Mouse (Mus musculus): ENCODE data around the gene Etl4. TPM values are rescaled to one million over a fixed set of nuclear protein-coding genes. Genes with fewer than 3 reads are reported as not detected.

Gene Etl4
- total and polyA plus RNA-seq, 3 experiments = not detected

DNA sequence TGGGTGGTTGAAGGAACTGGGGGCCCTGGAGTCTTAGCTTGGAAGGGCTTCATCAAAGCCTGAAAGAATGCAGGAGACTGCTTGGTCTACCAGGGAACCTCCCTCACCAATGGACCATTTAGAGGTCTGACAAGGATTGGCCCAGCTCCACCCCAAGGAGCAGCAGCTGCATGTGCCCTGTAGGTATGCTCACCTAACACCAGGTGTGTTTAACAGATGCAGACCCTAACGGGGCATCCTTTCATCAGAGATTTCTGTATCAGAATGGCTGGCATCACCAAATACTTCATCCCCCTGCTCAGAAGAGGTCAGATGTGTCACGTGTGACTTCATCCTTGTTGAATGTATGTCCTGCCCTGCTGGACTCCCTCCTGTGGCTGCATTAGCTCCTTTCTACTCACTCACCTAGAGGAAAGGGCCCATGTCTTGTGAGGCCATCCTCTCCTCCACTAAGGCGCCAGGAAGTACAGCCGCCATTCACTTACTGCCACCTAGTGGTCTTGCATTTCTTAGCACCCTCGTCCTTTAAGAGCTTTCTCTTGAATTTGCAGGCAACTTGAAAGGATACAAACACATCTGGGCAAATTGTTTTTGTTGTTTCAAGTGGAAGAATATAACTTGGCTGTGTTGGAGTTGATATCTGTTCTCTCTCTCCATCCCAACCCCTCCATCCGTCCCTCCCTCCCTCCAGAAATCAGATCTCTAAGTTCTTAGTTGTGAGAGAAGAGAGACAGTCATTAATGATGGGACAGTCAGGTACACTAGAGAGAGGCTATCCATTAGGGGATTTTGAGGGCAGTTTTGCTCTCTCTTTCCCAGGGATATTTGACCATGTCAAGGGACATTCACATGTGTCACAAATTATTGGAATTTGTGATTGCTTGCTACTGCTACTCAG lies 870.2 kb downstream of the Etl4 start (continued):
- TF ChIP-seq CTCF (IDR thresholded peaks at IDR 0.05 in 2 of 3, conservative IDR thresholded peaks at IDR 0.05 in 1 of 3; ENCODE audit: control insufficient read depth in 1 of 3, insufficient read depth in 1 of 3, low read depth in 2 of 3, low read length in 3 of 3, poor library complexity in 1 of 3, severe bottlenecking in 1 of 3) (peak; percentile 60 to 71 (median 67)), MAX (IDR thresholded peaks at IDR 0.05; ENCODE audit: low read length) (no peak), POLR2AphosphoS5 (IDR thresholded peaks at IDR 0.05; ENCODE audit: borderline replicate concordance, low read depth, low read length) (no peak), NRF1 (IDR thresholded peaks at IDR 0.05; ENCODE audit: insufficient read depth, low read depth, low read length, poor library complexity, severe bottlenecking) (no peak), POLR2AphosphoS2 (IDR thresholded peaks at IDR 0.05; ENCODE audit: low read length) (no peak), ZNF384 (IDR thresholded peaks at IDR 0.05; ENCODE audit: low read depth, low read length) (no peak), RAD21 (IDR thresholded peaks at IDR 0.05; ENCODE audit: low read depth, low read length) (peak; percentile 62), USF2 (IDR thresholded peaks at IDR 0.05; ENCODE audit: borderline replicate concordance in 1 of 2, insufficient read depth in 1 of 2, low read depth in 1 of 2, low read length in 2 of 2) (no peak), MXI1 (IDR thresholded peaks at IDR 0.05; ENCODE audit: low read depth, low read length) (no peak), EP300 (IDR thresholded peaks at IDR 0.05; ENCODE audit: low read depth in 1 of 2, low read length in 2 of 2) (no peak)

DNA sequence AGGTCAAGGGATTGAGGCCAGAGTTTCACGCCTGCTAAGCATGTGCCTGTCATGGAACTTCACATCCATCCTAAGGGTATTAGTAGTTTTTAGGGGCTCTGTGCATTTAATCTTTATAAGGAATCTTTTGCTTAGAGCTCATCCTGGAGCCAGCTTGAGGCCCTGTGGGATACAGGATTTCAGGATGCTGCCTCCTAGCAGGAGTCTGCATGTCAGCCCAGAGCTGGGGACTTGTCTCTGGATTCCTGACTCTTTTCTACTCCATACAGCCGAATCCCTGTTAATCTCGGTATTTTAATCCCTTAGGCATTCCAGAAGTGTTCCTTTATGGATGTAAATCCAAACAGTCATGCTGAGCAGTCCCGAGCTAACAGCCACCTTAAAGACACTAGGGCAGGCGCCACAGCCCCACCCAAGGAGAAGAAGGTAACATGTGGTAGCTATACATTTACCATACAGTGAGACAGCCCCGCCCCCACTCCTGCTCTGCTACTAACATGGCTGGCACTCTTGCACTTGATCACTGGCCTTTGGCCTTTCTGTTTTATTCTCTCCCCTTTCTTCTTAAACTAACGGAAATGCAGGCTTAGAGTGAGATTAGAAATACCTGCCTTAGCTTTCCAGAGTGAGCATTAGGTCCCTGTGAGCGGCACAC lies 891.8 kb downstream of the Etl4 start:
- no peak overlapping the region for H3K9ac ChIP-seq (ENCODE audit: control insufficient read depth, low read depth, low read length, poor library complexity, severe bottlenecking)
- DNase-seq (ENCODE audit: low read depth, low spot score) = no peak
- no peaks in the 10 kb centered on the region for H3K9me3 ChIP-seq (replicated peaks; ENCODE audit: insufficient read depth, low read length)
- H3K4me3 ChIP-seq (ENCODE audit: control insufficient read depth in 1 of 2, insufficient read depth in 1 of 2, low read depth in 2 of 2, low read length in 2 of 2) = no peak overlapping the region
- H3K27me3 ChIP-seq (ENCODE audit: control insufficient read depth in 1 of 2, insufficient read depth in 2 of 2, low read length in 2 of 2) = no peaks in the 10 kb centered on the region
- no peaks in the 10 kb centered on the region for H3K4me1 ChIP-seq (ENCODE audit: control insufficient read depth in 1 of 2, insufficient read depth in 2 of 2, low read length in 2 of 2)
- H3K27ac ChIP-seq (ENCODE audit: control insufficient read depth, low read depth, low read length) = no peak overlapping the region
- no peaks in the 10 kb centered on the region for H3K36me3 ChIP-seq (ENCODE audit: control insufficient read depth in 1 of 2, insufficient read depth in 2 of 2, low read length in 2 of 2)
- no peaks in the 10 kb centered on the region for H3K79me2 ChIP-seq (ENCODE audit: control insufficient read depth, insufficient read depth, low read length, poor library complexity)
- TF ChIP-seq POLR2AphosphoS5 (IDR thresholded peaks at IDR 0.05; ENCODE audit: borderline replicate concordance, low read depth, low read length) = no peak
- TF ChIP-seq CHD2 (IDR thresholded peaks at IDR 0.05; ENCODE audit: low read length) = no peak
- no peak for TF ChIP-seq RAD21 (IDR thresholded peaks at IDR 0.05; ENCODE audit: low read depth, low read length)
- TF ChIP-seq MYB (IDR thresholded peaks at IDR 0.05; ENCODE audit: low read depth, low read length) = no peak
- no peak for TF ChIP-seq SMC3 (IDR thresholded peaks at IDR 0.05; ENCODE audit: low read depth, low read length)
- TF ChIP-seq ELF1 (IDR thresholded peaks at IDR 0.05; ENCODE audit: low read depth, low read length) = no peak
- no peak for TF ChIP-seq NELFE (IDR thresholded peaks at IDR 0.05; ENCODE audit: low read depth, low read length)
- TF ChIP-seq MAX (IDR thresholded peaks at IDR 0.05; ENCODE audit: low read length) = no peak
- TF ChIP-seq ZNF384 (IDR thresholded peaks at IDR 0.05; ENCODE audit: low read depth, low read length) = no peak
- TF ChIP-seq BHLHE40 (IDR thresholded peaks at IDR 0.05; ENCODE audit: borderline replicate concordance, low read depth, low read length) = no peak
- no peak for TF ChIP-seq HCFC1 (IDR thresholded peaks at IDR 0.05; ENCODE audit: low read depth, low read length)
- no peak for TF ChIP-seq GATA1 (IDR thresholded peaks at IDR 0.05; ENCODE audit: low read depth, low read length)
- TF ChIP-seq EP300 (IDR thresholded peaks at IDR 0.05; ENCODE audit: low read depth in 1 of 2, low read length in 2 of 2) = no peak
- no peak for TF ChIP-seq GABPA (IDR thresholded peaks at IDR 0.05; ENCODE audit: low read depth, low read length)
- no peak for TF ChIP-seq CTCF (IDR thresholded peaks at IDR 0.05 in 2 of 3, conservative IDR thresholded peaks at IDR 0.05 in 1 of 3; ENCODE audit: control insufficient read depth in 1 of 3, insufficient read depth in 1 of 3, low read depth in 2 of 3, low read length in 3 of 3, poor library complexity in 1 of 3, severe bottlenecking in 1 of 3)
